In genomic region chrX:103515346-103515745, GRCm38 (mm10) we compare ENCODE assay signal across 23 mouse cellular contexts.
A peak's percentile ranks its signal among the peaks of the same experiment; 100 is the strongest.
DNase-seq lines count a peak whose midpoint lies in the region; ATAC-seq lines count a peak whose summit lies in the region.
"Had no signal": no experiment of that assay in that cellular context is flagged by ENCODE, and none has a peak within 500 bp of the region (broad histone marks: within the 10 kb centered on the region; RNA-seq: fewer than 3 reads in every experiment).

No protein-coding gene starts in this region.

- ATAC-seq in lung, embryonic 16.5 days (ENCODE audit: low read depth): peak; percentile 52
- ATAC-seq in erythroblast, adult 5-6 weeks (replicated peaks; ENCODE audit: low FRiP score, poor library complexity, severe bottlenecking): 0 out of 2 replicates have a peak, but pooled peaks have one; percentile 60
- peak; percentile 40; the same call in 1 of the 2 replicates for ATAC-seq in stomach, embryonic 16.5 days (ENCODE audit: insufficient read depth, low FRiP score)
- ATAC-seq: forebrain, embryonic 14.5 days had no signal

- 61% methylated on average over 1 of the region's 1 CpGs for WGBS in lung, embryonic 16.5 days
- WGBS in stomach, embryonic 16.5 days: 68% methylated on average over 1 of the region's 1 CpGs

- DNase-seq in adrenal gland, adult 2 months: peak; percentile 9
- DNase-seq in adrenal gland, postnatal 4 days (ENCODE audit: low spot score in 2 of 2): no peak
- DNase-seq in lung, postnatal 36 days: no peak
- no peak for DNase-seq in spleen, postnatal 36 days (ENCODE audit: low spot score in 2 of 2)
- DNase-seq in kidney, adult 8-10 months: no peak
- DNase-seq: cerebellum, postnatal 10 days; gastrocnemius, postnatal 14 days; heart, postnatal 4 days; kidney, adult 2 months; kidney, postnatal 25 days; retina, postnatal 1 day; thymus, postnatal 36 days had no signal

- no peaks in the 10 kb centered on the region for H3K36me3 ChIP-seq in lung, embryonic 16.5 days (ENCODE audit: control insufficient read depth, insufficient read depth, low read length)
- H3K36me3 ChIP-seq in stomach, embryonic 16.5 days (ENCODE audit: control insufficient read depth, insufficient read depth, low read length): no peaks in the 10 kb centered on the region
- H3K36me3 ChIP-seq: G1E; heart, embryonic 15.5 days; hindbrain, embryonic 15.5 days had no signal

- H3K9ac ChIP-seq in lung, embryonic 16.5 days (ENCODE audit: low read length): no peak overlapping the region
- no peak overlapping the region for H3K9ac ChIP-seq in stomach, embryonic 16.5 days (ENCODE audit: low read length)
- H3K9ac ChIP-seq: heart, embryonic 15.5 days; hindbrain, embryonic 15.5 days; liver, embryonic 14.5 days had no signal

- peaks cover 7% of the 10 kb centered on the region for H3K4me1 ChIP-seq in lung, embryonic 16.5 days (replicated peaks; ENCODE audit: control insufficient read depth, insufficient read depth, low read length)
- H3K4me1 ChIP-seq in stomach, embryonic 16.5 days (ENCODE audit: control insufficient read depth, insufficient read depth, low read length): no peaks in the 10 kb centered on the region; the same call in 1 of the 2 replicates
- H3K4me1 ChIP-seq: heart, embryonic 15.5 days; hindbrain, embryonic 15.5 days; limb, embryonic 10.5 days had no signal

- no peaks in the 10 kb centered on the region for H3K27me3 ChIP-seq in lung, embryonic 16.5 days (ENCODE audit: control insufficient read depth, insufficient read depth, low read depth, low read length)
- no peaks in the 10 kb centered on the region for H3K27me3 ChIP-seq in stomach, embryonic 16.5 days (ENCODE audit: control insufficient read depth, insufficient read depth, low read length)
- H3K27me3 ChIP-seq: heart, embryonic 15.5 days; hindbrain, embryonic 15.5 days had no signal

- H3K4me3 ChIP-seq in lung, embryonic 16.5 days (ENCODE audit: low read length): no peak overlapping the region
- no peak overlapping the region for H3K4me3 ChIP-seq in stomach, embryonic 16.5 days (replicated peaks; ENCODE audit: low read length)
- H3K4me3 ChIP-seq: erythroblast, embryonic 14.5 days; heart, embryonic 15.5 days; hindbrain, embryonic 15.5 days; limb, embryonic 10.5 days had no signal

- H3K4me2 ChIP-seq in lung, embryonic 16.5 days (ENCODE audit: low read depth, low read length): no peak overlapping the region
- no peak overlapping the region for H3K4me2 ChIP-seq in stomach, embryonic 16.5 days (ENCODE audit: low read depth, low read length)
- H3K4me2 ChIP-seq: heart, embryonic 15.5 days; hindbrain, embryonic 15.5 days; midbrain, embryonic 11.5 days had no signal

- H3K9me3 ChIP-seq in lung, embryonic 16.5 days (ENCODE audit: control insufficient read depth, low read length): no peaks in the 10 kb centered on the region
- no peaks in the 10 kb centered on the region for H3K9me3 ChIP-seq in stomach, embryonic 16.5 days (replicated peaks; ENCODE audit: control insufficient read depth, low read length)
- H3K9me3 ChIP-seq: G1E; heart, embryonic 15.5 days; hindbrain, embryonic 15.5 days; limb, embryonic 10.5 days had no signal

- H3K27ac ChIP-seq in lung, embryonic 16.5 days (ENCODE audit: low read length): peak overlapping the region; percentile 52
- peak overlapping the region; percentile 78 for H3K27ac ChIP-seq in stomach, embryonic 16.5 days (ENCODE audit: low read length)
- H3K27ac ChIP-seq: heart, embryonic 15.5 days; hindbrain, embryonic 15.5 days; limb, embryonic 10.5 days; liver, embryonic 14.5 days had no signal
